Mouse (Mus musculus): ENCODE data around the gene Evl.

DNA sequence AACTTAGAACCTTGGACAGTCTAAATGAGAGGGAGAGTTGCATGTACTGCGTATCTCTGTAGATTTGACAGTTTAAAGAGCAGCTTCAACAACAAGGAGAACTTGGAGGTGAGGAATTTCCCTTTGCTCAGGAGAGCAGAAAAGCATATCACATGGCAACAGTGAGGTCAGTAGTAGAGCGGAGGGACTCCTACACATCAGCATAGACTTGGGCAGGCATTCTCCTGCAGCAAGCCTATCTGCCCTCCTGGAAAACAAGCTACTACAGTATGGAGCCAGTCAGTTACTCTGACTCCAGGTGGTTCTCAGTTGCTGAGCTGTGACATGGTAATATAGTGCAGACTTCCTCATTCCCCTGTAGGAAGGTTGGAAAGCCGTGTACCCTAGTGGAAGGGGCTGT, 87.5 kb downstream of the Evl start:
- TF ChIP-seq CTCF (conservative IDR thresholded peaks at IDR 0.05; ENCODE audit: low read length) = no peak
- no peak for TF ChIP-seq NANOG (IDR thresholded peaks at IDR 0.05; ENCODE audit: borderline replicate concordance, low read length)
- TF ChIP-seq POU5F1 (IDR thresholded peaks at IDR 0.05; ENCODE audit: borderline replicate concordance, low read length) = no peak
